Mouse (Mus musculus) megakaryocyte, embryonic 14.5 days (primary cell): ENCODE measurements around the gene Zfp1.

Source experiments
- FLI1 ChIP-seq: IDR thresholded peaks from 2 replicates; pipeline ENCODE4 v1.6.1; 2012; ENCODE audit warnings: low read length, inconsistent platforms, mixed read lengths
- GATA1 ChIP-seq: IDR thresholded peaks from 3 replicates; pipeline ENCODE4 v1.6.1; 2012; ENCODE audit warnings: mixed read lengths, low read length, inconsistent platforms, borderline replicate concordance

DNA sequence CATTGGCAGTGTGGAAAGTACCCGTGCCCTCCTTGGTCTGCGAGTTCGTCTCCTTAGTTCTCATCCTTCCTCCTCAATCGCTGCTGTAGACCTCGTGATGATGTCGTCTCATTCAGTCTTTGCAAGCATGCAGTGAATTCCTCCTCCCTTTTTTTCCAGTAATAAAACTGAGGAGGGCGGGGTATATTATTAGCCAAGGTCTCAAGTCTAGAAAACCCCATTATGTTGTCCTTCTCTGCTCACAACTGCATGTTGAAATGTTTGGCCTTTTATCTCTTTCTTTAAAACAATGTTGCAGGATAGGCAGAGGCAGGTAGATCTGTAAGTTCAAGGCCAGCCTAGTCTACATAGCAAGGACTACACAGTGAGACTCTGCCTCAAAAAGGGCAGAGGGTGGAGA, 35.8 kb upstream of the Zfp1 start:
- TF ChIP-seq GATA1 (no peak), FLI1 (no peak)
